Mouse (Mus musculus): ENCODE measurements around the gene Vmn1r4. TPM values are rescaled to one million over a fixed set of nuclear protein-coding genes. Genes with fewer than 3 reads are reported as not detected.

The Vmn1r4 gene
- total RNA-seq (2023): 0.24 TPM

DNA sequence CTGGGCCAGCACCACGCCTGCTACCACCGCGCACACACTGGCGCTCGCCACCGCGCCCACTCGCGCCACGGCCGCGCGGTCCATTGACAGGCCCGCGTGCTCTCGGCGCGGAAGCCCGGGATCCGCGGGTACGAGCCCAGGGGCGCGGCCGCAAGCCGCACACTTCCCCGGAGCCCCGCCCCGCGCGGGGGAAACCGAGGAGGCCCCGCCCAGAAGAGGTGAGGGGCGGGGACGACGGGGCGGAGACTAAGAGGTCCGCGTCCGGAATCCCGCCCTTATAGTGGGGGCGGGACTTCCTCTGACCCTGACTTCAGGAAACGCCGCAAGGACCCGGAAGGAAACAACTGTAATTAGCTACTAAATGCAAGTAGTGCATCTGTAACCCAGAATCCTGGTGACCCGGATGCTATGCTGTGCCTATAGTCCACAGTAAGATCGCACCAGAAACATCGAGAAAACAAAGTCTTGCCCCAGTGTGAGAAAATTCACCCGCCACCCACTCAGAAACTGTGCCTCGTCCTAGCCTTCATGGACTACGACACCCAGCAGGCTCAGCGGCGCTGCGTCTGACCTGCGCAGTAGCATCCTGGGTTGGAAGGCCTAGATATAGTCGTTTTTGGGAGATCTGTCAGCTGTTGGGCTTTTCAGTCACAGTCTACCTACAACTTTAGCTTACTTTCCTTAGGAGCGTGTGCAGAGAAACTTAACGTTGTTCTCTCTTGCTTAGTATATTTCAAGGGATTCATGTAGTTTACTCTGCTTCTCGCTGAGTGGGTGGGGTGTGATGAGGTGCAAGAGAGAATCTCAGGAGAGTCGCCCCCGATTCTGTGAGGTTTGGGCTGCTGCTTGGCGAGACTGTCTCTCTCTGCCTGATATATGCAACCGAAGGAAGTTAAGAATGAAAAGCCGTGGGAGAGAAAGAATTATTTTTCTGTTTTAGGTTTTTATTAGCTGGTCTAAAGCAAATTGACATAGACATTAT is at the start of gene Vmn1r4, which contains the start of gene Nt5c3:
Gene Vmn1r4, plus strand, starts transcription at position 290 of the 982 bp plus-strand sequence.
Gene Nt5c3, minus strand, starts transcription at position 207 of the 982 bp plus-strand sequence.

DNA sequence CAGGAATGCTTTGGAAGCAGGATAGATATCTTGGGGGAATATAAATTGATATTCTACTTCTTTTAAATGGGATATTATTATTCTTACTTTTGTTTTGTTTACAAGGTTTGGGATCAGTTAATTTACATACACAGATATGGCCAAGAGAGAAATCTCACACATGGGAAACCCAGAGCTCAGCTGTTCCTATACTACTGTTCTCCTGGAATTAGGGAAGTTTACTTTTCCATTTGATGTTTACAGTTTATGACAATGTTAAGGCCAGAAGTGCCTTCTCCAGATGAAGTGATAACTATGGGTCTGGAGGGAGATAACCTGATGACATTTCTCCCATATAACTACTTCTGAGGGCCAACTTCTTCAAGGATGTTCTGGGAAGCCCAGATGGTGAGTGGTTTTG is 46.2 kb downstream of the Vmn1r4 start, which contains the start of gene Vmn1r5:
Gene Vmn1r5, plus strand, starts transcription at position 301 of the 400 bp plus-strand sequence.

DNA sequence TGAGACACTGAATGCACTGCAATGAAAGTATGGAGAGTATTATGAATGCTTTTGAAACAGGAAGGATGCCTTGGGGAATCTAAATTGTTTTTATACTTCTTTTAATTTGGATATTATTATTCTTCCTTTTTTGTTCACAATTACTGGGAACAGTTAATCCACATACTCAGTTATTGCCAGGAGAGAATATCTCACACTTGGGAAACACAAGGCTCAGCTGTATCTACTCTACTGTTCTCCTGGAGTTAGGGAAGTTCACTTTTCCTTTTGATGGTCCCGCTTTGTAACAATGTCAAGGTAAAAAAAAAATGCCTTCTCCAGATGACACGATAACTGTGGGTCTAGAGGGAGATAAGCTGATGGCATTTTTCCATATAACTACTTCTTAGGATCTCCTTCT is 73.1 kb downstream of the Vmn1r4 start, which contains the start of gene Vmn1r6:
Gene Vmn1r6, plus strand, starts transcription at position 301 of the 400 bp plus-strand sequence.

Other genes with a start within 250 kb of the Vmn1r4 start
- gene Lsm5, start 219.3 kb upstream of the Vmn1r4 start, total RNA-seq (2023): 32.9 TPM
- 94.9 TPM for gene Avl9, start 209.1 kb upstream of the Vmn1r4 start, total RNA-seq (2023)
- 95.0 TPM for gene Kbtbd2, start 126.2 kb upstream of the Vmn1r4 start, total RNA-seq (2023)
- gene Fkbp9, start 92.0 kb upstream of the Vmn1r4 start, total RNA-seq (2023): not detected
- 51.7 TPM for gene Nt5c3, start 83 bp upstream of the Vmn1r4 start, total RNA-seq (2023)
- not detected for gene Vmn1r5, start 46.3 kb downstream of the Vmn1r4 start, total RNA-seq (2023)
- gene Vmn1r6, start 73.2 kb downstream of the Vmn1r4 start, total RNA-seq (2023): not detected
- gene Vmn1r7, start 101.3 kb downstream of the Vmn1r4 start, total RNA-seq (2023): not detected
- gene Vmn1r8, start 108.3 kb downstream of the Vmn1r4 start, total RNA-seq (2023): not detected
- not detected for gene Vmn1r9, start 142.8 kb downstream of the Vmn1r4 start, total RNA-seq (2023)
- gene Vmn1r10, start 185.4 kb downstream of the Vmn1r4 start, total RNA-seq (2023): not detected
- gene Vmn1r11, start 209.4 kb downstream of the Vmn1r4 start, total RNA-seq (2023): not detected
- 0.06 TPM for gene Vmn1r12, start 232.9 kb downstream of the Vmn1r4 start, total RNA-seq (2023)

All from CD8-positive naive resting alpha-beta T cell, adult 57 days (primary cell).